Mouse (Mus musculus) T-helper 2 cell (primary cell): ENCODE measurements at regions not wholly inside any gene's neighbourhood (a gene's known extent, or its start where the extent isn't known, plus 50 kb on each side); places are given as distances from the start of the nearest gene placed in this dataset.

Experiments used
- in situ Hi-C: fragments of 300-600 bp; cut with MboI, MseI; formaldehyde crosslinking; loops from one replicate; pipeline ENCODE4 v1.15.1; 2025; ENCODE audit warnings: high pct_unique_total_duplicates

GRCm38 (mm10) chr17:80827896-80828295, 99.6 kb upstream of the Map4k3 start:
- in situ Hi-C loops = no loop called here

GRCm38 (mm10) chr17:80827361-80827760, 99.1 kb upstream of the Map4k3 start:
- in situ Hi-C loops = no loop called here

- in situ Hi-C loops = no loop called here
Observed at GRCm38 (mm10) chr17:80825971-80826730, 97.9 kb upstream of the Map4k3 start.

GRCm38 (mm10) chr17:80825518-80825901, 97.2 kb upstream of the Map4k3 start:
- in situ Hi-C loops = no loop called here

- in situ Hi-C loops = no loop called here
Observed at GRCm38 (mm10) chr17:80824826-80825517, 96.7 kb upstream of the Map4k3 start.

GRCm38 (mm10) chr17:80824261-80824660, 96.0 kb upstream of the Map4k3 start:
- in situ Hi-C loops = no loop called here

- in situ Hi-C loops = no loop called here
Observed at GRCm38 (mm10) chr17:80820888-80821287, 92.6 kb upstream of the Map4k3 start.

- in situ Hi-C loops = loop anchor here (5.0 to 10.0 kb wide), 2 partner anchors 46 to 204 kb away; no protein-coding TSS in a partner anchor
Observed at GRCm38 (mm10) chr17:80818477-80819028, 90.3 kb upstream of the Map4k3 start.

GRCm38 (mm10) chr17:80815747-80816146, 87.5 kb upstream of the Map4k3 start:
- in situ Hi-C loops = loop anchor here (5.0 to 10.0 kb wide), 2 partner anchors 43 to 201 kb away; no protein-coding TSS in a partner anchor

- in situ Hi-C loops = loop anchor here (10.0 kb wide), 1 partner anchor 198 kb away; no protein-coding TSS in a partner anchor
Observed at GRCm38 (mm10) chr17:80813194-80813593, 84.9 kb upstream of the Map4k3 start.

- in situ Hi-C loops = no loop called here
Observed at GRCm38 (mm10) chr17:80809275-80809674, 81.0 kb upstream of the Map4k3 start.

GRCm38 (mm10) chr17:80808069-80808468, 79.8 kb upstream of the Map4k3 start:
- in situ Hi-C loops = no loop called here

GRCm38 (mm10) chr17:80803361-80803915, 75.2 kb upstream of the Map4k3 start:
- in situ Hi-C loops = no loop called here

- in situ Hi-C loops = no loop called here
Observed at GRCm38 (mm10) chr17:80802622-80803021, 74.3 kb upstream of the Map4k3 start.

GRCm38 (mm10) chr17:80801991-80802390, 73.7 kb upstream of the Map4k3 start:
- in situ Hi-C loops = no loop called here

- in situ Hi-C loops = no loop called here
Observed at GRCm38 (mm10) chr17:80801451-80801983, 73.2 kb upstream of the Map4k3 start.

GRCm38 (mm10) chr17:80800877-80801276, 72.6 kb upstream of the Map4k3 start:
- in situ Hi-C loops = no loop called here

GRCm38 (mm10) chr17:80800454-80800853, 72.2 kb upstream of the Map4k3 start:
- in situ Hi-C loops = no loop called here

- in situ Hi-C loops = no loop called here
Observed at GRCm38 (mm10) chr17:80799061-80799460, 70.8 kb upstream of the Map4k3 start.

- in situ Hi-C loops = no loop called here
Observed at GRCm38 (mm10) chr17:80798281-80798980, 70.1 kb upstream of the Map4k3 start.

GRCm38 (mm10) chr17:80796790-80797189, 68.5 kb upstream of the Map4k3 start:
- in situ Hi-C loops = no loop called here
